Mouse (Mus musculus) adrenal gland, postnatal 10 days (tissue): Measurements from ENCODE around the gene Atg16l1. TPM values are rescaled to one million over a fixed set of nuclear protein-coding genes. Genes with fewer than 3 reads are reported as not detected.
"Not testable (repeated sequence)": the region's sequence is repeated elsewhere in the genome, so short reads cannot be mapped to it uniquely, and the experiment has no call there.

Source experiments
- DNase-seq: peaks from one replicate; pipeline ENCODE4 v3.0.0; 2021; ENCODE audit warnings: mixed read lengths
- total RNA-seq, 2 experiments: library from RNA; stranded (reverse); gene quantifications; 2 replicates each; pipeline ENCODE4 v1.2.3; 2021

The Atg16l1 gene
- total RNA-seq, 2 experiments from 2014 or later, result 33.5 to 39.2 TPM

DNA sequence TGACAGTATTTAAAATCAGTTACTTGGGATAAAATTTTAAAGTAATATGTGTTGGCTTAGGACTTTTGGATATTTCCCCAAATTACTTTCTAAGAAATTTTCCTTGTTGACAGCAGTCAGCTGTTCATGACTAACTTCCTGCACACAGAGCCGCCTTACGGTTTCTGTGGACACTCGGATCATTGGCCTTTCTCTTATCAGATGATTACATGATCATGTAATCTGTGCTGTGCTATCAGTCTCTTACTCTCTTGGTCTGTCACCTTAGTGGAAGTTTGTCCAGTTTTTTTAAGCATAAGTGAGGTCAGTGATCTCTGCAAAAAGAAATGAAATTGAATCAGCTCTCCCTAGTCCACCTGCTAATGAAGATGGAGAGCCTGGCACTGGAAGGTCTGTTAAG is 16.1 kb downstream of the Atg16l1 start:
- DNase-seq, result no peak

DNA sequence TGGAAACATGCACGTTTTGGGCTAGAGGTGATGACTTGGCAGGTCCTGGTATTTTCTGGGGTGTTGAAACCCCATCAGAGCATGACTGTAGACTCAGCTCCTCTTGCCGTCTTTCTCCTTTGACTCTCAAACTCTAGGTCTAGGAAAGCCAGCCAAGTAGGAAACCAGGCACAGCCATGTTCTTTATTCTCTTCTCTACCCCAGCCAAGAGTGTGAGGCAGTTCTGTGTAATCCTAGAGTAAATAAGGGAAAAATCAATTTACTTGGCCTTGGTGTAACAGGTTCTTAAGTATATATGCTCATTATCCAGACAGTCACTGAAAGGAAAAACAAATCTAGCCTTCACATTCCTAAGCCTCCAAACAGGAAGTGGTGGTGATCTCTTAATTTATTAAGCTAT is 17.7 kb downstream of the Atg16l1 start:
- no peak for DNase-seq

DNA sequence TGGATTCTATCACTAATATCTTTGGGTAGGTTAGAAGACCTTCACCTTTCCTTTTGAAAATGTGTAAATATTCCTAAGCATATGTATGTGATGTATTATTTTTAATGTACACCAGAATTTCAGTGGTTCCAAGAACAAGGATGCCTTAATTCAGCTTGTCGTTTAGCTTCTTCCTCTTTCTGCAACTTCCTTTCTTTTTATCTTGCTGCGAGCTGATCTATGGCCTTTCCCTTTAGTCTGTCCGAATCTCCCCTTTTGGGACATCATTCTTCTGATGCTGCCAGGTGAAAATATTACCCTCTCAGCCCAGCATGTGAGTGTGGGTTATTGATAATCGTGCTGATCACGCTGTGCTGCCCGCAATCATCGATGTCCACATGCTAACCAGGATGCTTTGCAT is 19.2 kb downstream of the Atg16l1 start:
- DNase-seq, result no peak

DNA sequence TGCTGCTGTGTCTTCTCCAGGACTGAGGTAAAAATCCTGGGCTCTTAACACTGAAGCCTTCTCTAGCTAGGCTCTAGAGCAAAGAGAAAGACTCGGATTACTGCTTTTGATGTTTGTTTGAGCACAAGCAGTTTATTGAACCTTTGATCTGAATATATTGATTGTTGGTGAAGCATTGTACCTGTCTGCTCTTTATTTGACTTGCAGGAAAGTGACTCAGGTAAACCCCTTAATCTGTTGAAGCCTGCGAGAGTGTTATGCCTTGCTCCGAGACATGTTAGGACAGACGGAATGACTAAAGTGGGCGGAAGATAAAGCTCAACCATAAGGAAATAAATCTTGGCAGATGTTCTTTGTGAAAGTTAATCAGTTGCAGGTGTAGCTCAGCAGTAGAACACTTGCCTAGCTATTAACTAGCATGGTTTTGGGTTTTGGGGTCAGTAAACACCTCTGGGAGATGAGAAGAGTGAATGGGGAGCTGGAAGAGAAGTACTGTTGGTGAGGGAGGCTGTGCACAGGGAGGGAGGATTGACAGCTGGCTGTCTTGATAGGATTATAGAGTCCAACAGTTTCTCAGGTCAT is 23.6 kb downstream of the Atg16l1 start:
- DNase-seq, result no peak

DNA sequence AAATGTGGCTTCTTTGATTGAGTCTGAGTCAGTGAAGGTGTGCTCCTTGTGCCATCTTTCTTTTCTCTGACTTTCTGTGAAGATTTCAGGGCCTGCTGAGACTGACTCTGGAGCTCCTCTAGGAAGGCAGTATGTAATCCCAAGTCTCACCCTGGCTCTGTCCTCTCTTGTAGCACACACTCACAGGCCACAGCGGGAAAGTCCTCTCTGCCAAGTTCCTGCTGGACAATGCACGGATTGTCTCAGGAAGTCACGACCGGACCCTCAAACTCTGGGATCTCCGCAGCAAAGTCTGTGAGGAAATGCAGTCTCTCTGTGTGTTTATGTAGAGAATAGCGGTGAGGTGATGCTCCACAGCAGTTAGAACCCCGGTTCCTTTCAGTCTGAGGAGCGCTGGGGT is 30.0 kb downstream of the Atg16l1 start:
- DNase-seq, result no peak

DNA sequence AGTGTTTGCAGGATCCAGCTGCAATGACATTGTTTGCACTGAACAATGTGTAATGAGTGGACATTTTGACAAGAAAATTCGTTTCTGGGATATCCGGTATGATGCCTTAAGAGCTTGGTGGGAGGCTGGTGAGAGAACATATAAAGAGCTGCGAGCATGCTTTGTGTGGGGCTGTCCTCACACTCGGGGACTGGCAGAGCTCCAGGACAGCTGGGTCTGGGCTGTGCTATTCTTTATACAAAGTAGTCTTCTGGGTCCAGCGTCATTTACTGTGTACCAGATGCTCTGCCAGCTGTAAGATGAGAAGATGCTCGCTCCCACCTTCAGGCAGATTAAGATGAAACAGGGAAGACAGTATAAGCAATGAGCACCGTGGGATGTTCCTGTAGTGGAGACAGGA is 30.6 kb downstream of the Atg16l1 start:
- peak; percentile 33 for DNase-seq

DNA sequence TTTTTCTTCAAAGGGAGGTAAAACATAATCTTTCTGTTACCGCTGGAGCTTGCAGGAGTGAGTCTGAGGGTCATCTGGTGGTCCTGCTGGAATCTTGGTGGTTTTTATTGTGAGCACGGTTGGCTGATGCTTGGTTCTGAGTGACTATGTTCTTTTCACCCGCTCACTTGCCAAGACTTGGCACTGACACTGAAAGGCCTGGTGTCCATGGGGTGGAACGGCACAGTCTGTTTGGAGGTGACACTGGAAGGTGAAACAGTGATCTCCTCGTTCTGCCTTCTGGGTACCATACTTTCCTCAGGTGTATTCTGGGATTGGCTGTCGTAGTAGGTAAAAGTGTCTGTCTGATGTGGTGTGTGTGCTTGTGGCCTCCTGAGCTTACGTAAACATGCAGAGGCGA is 34.0 kb downstream of the Atg16l1 start:
- DNase-seq, result no peak

DNA sequence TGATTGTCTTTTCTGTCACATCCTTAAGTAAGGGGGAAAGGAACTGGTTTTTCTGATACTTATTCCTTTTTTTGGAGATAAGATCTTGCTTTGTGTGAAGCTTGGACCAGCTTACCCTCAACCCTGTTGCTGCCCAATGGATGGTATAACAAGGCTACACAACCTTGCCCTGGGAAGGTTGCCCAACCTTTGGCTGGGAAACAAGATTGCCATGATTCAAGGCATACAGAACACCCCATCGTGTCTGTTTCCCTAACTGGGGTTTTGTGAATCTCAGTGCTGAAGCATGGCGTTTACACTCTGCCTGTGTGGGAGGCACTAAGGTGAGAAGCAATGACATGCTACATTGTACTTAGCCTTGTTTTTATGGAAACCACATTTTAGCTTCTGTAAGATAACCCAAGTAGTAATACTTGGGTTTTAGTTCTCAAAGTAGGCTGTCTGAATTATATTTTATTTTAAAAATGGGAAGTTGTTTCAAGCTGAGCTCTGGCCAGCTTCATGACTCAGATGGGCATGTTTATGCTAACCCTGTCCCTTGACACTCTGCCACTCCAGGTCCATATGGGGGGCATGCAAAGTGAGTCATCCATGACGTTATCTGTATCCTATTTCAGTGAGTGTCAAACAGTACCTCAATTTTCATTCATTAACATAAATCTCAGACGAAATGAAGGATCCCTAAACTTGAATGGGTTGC is 36.9 kb downstream of the Atg16l1 start:
- DNase-seq, result peak; percentile 52

DNA sequence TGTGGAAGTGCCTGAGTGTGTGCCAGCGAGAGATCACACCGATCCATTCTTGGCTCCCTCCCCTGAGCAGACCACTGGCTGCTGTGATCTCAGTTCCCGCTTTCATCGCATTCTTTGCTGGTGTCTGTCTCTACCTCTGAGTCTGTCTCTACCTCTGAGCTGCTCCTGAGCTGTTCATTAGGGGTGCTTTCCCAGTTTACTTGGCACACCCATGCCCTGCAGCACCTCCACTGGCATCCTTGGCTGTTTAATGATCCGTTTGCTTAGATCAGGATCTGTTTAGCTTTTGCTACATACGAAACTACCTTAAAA is 37.4 kb downstream of the Atg16l1 start:
- no peak for DNase-seq

DNA sequence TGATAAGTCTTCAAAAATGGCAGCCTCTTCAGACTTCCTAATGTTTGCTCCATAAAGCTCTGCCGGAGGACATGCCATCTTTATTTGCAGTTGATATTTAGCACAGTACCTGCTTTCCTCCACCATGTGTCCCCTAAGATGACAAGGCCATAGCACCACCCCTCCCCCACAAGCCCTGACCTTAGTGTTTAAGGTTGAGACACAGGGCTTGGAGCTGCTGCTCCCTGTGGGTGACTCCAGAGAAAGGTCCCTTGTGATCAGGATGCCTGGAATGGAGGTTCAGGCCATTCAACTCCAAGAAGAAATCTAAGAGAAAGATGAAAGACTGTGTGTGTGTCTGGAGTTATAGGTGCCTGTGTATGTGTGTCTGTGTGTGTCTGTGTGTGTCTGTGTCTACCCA is 42.0 kb downstream of the Atg16l1 start:
- DNase-seq, result peak; percentile 51

DNA sequence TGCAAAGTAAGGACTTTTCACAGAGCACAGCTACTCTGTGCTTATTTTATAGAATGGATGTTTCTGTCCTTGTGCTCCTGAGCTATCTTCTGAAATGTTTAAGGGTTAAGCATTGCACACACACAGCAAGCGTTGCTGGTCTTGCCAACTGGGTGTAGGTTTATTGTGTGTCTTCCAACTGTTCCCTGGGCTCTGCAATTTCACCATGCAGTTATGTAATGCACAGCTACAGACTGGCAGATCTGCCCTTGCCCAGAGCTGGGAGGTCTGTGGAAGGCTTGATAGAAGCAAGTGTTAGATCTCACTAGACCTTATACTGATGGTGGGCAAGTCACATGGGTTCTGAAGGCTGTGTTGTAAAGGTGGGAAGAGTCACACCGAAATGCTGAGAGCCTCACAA is 42.6 kb downstream of the Atg16l1 start:
- DNase-seq, result peak; percentile 59

DNA sequence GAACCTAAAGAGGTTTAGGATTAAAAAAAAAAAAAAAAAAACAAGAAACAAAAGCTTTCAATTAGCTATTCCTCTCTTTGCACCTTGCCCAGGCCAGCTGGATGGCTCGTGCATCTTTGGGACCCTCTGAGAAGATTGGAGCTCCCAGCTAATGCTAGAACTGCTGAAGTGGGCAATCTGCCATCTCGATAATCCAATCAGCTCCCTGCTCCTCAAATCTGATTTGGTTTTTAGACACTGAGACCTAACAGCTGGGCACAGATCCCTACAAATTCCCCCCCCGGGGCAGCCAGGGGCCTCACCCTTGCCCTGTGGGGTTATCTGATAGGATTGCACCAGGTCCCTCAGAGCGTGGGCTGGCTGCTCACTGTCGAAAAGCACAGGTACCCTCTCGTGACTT is 47.9 kb downstream of the Atg16l1 start, which contains the start of gene Sag:
Gene Sag, plus strand, starts transcription at position 105 of the 400 bp plus-strand sequence.
- DNase-seq, result no peak

DNA sequence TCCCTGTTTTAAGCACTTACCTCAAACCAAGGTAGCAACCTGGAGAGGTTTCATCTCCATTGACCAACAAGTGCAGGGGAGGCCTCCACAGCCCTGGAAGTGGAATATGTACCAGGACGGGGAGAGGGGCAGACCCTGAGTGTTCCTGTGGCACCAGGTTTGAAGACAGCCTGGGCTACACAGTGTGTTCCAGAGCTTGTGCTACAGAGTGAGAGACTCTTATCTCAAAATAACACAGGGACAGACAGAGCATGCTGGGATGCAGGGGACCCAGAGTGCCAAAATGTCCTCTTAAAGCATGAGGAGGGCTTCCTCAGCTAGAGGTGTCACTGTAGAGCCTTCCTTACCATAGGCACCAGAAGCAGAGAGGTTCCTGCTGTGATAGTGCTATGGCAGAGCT is 52.1 kb downstream of the Atg16l1 start:
- DNase-seq, result no peak

DNA sequence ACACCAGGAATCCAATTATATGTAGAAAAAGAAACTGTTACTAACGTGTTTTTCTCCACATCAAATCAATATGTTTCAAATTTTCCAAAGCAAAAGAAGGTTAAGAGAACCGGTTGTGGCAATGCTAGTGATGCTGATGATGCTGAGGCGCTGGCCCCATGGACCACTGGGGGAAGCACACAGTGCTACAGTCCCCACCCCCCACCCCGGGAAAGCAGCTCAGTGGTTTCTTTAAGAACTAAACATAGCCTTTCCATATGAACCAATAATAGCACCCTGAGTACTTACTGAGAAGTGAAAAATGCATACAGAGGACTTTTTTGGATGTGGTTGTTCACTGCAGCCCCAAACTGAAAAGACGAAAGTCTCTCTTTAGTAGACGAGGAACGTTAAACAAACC is 55.7 kb downstream of the Atg16l1 start:
- no peak for DNase-seq

DNA sequence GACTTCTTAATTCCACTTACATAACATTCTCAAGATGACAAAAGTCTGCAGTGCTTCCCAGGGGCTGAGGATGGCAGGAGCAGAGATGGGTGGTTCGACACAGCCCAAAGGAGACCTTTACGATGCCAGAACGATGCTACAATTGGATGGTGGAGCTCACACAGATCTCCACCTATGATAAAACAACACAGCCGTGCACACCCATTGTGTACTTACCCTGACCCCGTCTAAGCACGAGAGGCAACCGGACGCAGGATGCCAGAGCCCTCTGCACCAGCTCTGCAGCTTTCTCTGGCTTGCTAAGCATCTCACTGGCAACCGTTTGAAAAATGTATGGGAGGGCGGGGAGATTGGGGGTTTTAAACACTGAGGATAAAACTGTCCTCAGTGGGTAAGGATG is 56.4 kb downstream of the Atg16l1 start:
- DNase-seq, result no peak

DNA sequence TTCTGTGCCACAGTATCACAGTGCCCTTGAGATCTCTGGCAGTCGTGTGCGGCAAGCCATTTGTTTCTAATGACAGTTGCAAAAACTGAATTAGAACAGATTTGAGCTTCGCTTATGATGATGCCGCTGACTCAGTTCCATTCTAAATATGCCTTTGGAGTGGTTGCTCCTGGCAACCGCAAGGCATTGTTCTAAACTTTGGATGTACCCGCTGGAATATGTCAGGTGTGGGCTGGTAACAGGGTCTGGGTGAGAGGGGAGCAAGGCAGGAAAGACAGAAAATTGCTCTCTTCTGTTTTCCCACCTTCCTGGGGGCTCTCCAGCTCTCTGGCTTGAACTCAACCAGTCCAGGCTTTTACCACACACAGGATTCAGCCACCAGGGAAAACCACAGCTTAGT is 57.5 kb downstream of the Atg16l1 start:
- DNase-seq, result no peak

DNA sequence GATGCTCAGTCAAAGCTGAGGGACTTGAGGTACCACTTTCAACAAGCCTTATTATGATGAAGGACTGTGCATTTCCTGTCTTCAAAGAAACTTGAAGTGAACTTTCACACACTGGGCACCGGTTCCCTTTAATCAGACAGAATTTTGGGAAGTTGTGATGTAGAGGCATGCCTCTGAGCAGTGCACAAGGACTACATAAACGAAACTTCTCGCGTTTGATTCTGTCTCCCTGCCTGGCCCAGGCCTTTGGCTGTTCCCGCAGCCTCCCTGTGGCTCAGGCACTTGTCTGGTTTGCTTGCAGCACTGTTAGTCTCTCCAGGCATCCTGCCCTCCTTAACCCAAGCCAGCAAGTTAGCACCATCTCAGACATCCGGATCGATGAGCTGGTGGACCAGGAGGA is 58.0 kb downstream of the Atg16l1 start:
- peak; percentile 38 for DNase-seq

DNA sequence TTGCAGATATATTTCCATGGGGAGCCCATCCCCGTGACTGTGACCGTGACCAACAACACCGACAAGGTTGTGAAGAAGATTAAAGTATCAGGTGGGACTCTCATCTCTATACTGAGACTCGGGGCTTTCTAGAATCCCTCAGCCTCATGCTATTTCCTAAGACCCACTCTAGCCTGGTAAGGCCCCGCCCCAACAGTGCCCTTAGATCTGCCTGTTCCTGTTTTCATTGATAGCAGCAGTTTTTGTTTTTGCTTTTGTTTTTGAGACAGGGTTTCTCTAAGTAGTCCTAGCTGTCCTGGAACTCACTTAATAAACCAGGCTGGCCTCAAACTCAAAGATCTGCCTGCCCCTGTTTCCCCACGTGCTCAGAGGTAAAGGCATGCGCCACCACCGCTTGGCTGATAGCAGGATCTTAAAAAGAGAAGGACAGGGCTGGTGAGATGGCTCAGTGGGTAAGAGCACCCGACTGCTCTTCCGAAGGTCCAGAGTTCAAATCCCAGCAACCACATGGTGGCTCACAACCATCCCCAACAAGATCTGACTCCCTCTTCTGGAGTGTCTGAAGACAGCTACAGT is 68.8 kb downstream of the Atg16l1 start:
- DNase-seq, result no peak

DNA sequence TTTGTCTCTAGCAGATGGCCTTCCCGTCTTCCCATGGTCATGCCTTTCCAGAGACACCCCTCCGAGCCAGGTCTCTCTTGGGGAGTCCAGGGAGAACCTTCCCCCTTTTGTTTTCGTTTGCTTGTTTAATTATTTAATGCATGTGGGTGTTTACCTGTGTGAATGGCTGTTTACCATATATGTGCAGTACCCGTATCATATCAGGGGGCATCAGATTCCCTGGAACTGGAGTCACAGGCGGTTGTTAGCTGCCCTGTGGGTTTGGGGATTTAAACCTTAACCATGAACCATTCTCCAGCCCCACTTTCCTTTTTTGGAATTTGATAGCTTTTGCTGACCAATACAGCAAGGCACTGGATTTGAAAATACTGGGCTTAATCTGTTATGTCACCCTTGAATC is 69.6 kb downstream of the Atg16l1 start:
- DNase-seq, result no peak

DNA sequence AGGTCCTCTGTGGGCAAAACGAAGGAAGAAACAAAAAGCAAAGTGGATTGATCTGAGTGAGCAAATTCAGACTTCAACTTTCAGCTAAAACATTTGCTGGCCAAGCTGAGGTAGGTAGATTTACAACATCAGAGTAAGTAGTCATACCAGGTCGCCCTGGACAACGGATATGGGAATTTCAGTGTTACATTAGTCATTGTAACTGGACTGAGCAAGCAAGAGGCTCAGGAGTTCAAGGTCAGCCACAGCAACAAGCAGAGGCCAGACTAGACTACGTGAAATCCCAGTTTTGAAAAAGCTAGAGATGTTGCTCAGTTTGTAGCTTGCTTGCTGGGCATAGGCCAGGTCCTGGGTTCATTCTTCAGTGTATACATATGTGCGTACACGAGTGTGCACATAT is 70.3 kb downstream of the Atg16l1 start:
- DNase-seq, result peak; percentile 56

DNA sequence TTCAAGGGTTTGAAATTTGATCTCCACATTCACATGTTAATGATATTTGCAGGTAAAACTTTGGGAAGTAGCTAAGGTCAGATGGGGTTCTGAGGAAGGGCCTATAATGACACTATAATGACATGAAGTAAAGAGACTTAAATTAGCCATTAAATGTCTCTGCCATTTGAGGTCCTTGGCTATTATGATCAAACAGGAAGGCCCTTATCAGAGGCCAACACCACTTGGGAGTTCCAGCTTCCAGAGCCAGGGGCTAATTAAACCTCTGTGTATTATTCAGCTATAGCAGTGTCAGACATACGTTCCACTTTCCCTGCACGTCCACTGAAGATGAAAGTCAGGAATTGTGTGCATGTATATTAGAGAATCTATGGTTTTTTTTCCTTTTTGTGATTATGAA is 70.8 kb downstream of the Atg16l1 start:
- no peak for DNase-seq

DNA sequence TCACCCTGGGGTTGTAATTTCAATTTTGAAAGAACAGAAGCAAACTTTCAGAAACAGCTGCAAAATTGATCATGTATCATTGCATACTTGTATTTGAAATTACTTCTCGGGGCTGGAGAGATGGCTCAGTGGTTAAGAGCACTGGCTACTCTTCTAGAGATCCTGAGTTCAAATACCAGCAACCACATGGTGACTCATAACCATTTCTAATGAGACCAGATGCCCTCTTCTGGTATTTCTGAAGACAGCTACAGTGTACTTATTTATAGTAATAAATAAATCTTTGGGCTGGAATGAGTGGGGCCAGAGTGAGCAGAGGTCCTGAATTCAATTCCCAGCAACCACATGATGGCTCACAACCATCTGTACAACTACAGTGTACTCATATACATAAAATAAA is 71.8 kb downstream of the Atg16l1 start:
- not testable (repeated sequence) for DNase-seq

DNA sequence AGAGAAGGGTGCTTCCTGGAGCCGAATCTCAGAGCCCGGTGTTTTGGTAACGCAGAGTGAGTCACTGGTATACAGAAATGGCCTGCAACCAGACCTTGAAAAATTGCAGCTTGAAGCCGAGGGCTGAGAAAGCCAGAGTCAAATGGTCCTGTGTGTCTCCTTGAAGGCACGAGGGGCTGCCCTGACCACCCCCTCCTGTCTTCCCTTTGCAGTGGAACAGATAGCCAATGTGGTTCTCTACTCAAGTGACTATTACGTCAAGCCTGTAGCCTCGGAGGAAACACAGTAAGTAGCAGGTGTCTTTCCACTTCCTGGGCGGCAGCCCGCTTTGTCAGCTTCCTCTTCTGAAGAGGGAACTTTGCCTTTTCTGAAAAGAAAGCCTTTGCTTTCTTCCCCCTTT is 72.5 kb downstream of the Atg16l1 start:
- peak; percentile 45 for DNase-seq

DNA sequence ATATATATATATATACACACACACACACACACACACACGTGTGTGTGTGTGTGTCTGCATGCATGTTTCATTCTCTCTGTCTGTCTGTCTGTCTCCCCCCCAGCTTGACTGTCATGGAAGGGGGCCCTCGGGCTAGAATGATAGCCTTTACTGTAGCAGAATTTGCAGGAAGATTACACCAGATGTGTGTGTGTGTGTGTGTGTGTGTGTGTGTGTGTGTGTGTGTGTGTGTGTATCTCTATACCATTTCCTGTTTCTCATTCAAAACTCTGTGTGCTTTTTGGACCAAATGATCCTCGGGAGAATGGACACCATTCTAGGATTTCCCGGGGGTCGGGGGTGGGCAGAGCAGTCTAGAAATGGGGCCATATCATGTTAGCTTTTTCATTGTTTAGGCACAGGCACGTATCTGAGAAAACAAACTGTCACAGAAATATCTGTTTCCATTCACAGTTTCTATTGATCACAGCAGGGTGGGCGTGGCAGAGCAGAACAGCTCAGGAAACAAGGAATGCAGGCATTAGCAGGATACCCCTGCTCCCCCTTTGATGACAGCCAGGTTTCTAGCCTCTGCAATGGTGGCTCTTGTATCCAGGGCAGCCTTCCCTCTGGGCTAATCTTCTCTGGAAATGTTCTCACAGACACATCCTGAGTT is 73.4 kb downstream of the Atg16l1 start:
- DNase-seq, result no peak
